Mouse (Mus musculus) adrenal gland, postnatal 14 days (tissue): ENCODE data around the gene Crim1. TPM values are rescaled to one million over a fixed set of nuclear protein-coding genes. Genes with fewer than 3 reads are reported as not detected.

Experiments
- DNase-seq: peaks from one replicate; pipeline ENCODE4 v3.0.0; 2021; ENCODE audit warnings: mixed read lengths
- long read RNA-seq, 2 experiments: library from polyadenylated mRNA; stranded (forward); transcript quantifications; one replicate each; pipeline ENCODE4 v2.0.0; 2021
- total RNA-seq: library from RNA; stranded (reverse); gene quantifications from 2 replicates; pipeline ENCODE4 v1.2.3, GENCODE M21; 2021

The Crim1 gene
- total RNA-seq: 31.4 and 36.7 TPM in 2 replicates
- long read RNA-seq, experiment 1, partial matches to known transcripts: 0 of 2 reads
- long read RNA-seq, experiment 1, other reads (novel, unspliced or antisense): 2 of 2 reads
- long read RNA-seq, experiment 2, partial matches to known transcripts: 3 of 3 reads
- long read RNA-seq, experiment 2, other reads (novel, unspliced or antisense): 0 of 3 reads

GRCm38 (mm10) chr17:78199626-78200560, at the start of gene Crim1:
TSS of gene Crim1 (plus strand) at chr17:78200248.
- DNase-seq: peak; percentile 87

- DNase-seq: no peak
Measured at GRCm38 (mm10) chr17:78151479-78152282, 48.4 kb upstream of the Crim1 start.

- DNase-seq: peak; percentile 60
Measured at GRCm38 (mm10) chr17:78163278-78163677, 36.8 kb upstream of the Crim1 start.

- no peak for DNase-seq
Measured at GRCm38 (mm10) chr17:78163724-78164236, 36.3 kb upstream of the Crim1 start.

- no peak for DNase-seq
Measured at GRCm38 (mm10) chr17:78165855-78166254, 34.2 kb upstream of the Crim1 start.

- DNase-seq: no peak
Measured at GRCm38 (mm10) chr17:78166566-78166965, 33.5 kb upstream of the Crim1 start.

GRCm38 (mm10) chr17:78172371-78172770, 27.7 kb upstream of the Crim1 start:
- DNase-seq: no peak

GRCm38 (mm10) chr17:78180766-78181165, 19.3 kb upstream of the Crim1 start:
- DNase-seq: no peak

GRCm38 (mm10) chr17:78196184-78196583, 3.9 kb upstream of the Crim1 start:
- DNase-seq: no peak

GRCm38 (mm10) chr17:78197111-78197510, 2.9 kb upstream of the Crim1 start:
- peak; percentile 71 for DNase-seq

- no peak for DNase-seq
Measured at GRCm38 (mm10) chr17:78198140-78198539, 1.9 kb upstream of the Crim1 start.

GRCm38 (mm10) chr17:78198820-78199219, 1.2 kb upstream of the Crim1 start:
- no peak for DNase-seq

- no peak for DNase-seq
Measured at GRCm38 (mm10) chr17:78199231-78199625, 820 bp upstream of the Crim1 start.

GRCm38 (mm10) chr17:78200561-78201220, 643 bp downstream of the Crim1 start:
- DNase-seq: peak; percentile 74

- DNase-seq: peak; percentile 55
Measured at GRCm38 (mm10) chr17:78201221-78202058, 1.4 kb downstream of the Crim1 start.

GRCm38 (mm10) chr17:78202221-78202620, 2.2 kb downstream of the Crim1 start:
- no peak for DNase-seq

- no peak for DNase-seq
Measured at GRCm38 (mm10) chr17:78202756-78203155, 2.7 kb downstream of the Crim1 start.

- DNase-seq: no peak
Measured at GRCm38 (mm10) chr17:78203478-78203877, 3.4 kb downstream of the Crim1 start.

GRCm38 (mm10) chr17:78206421-78206820, 6.4 kb downstream of the Crim1 start:
- peak; percentile 69 for DNase-seq

- no peak for DNase-seq
Measured at GRCm38 (mm10) chr17:78207246-78207645, 7.2 kb downstream of the Crim1 start.

GRCm38 (mm10) chr17:78208805-78209204, 8.8 kb downstream of the Crim1 start:
- DNase-seq: no peak
